Mouse (Mus musculus) spleen, adult 2 months (tissue): ENCODE data around the gene 5730596B20Rik.

Source experiments
- CTCF ChIP-seq: fragments of 200-500 bp; IDR thresholded peaks from 2 replicates; pipeline ENCODE4 v1.5.1; 2011; ENCODE audit warnings: mild to moderate bottlenecking, inconsistent platforms; ENCODE audit not compliant: insufficient read depth, insufficient read length, insufficient replicate concordance; ENCODE audit errors: extremely low read depth
- POLR2A ChIP-seq: fragments of 200-500 bp; IDR thresholded peaks from 2 replicates; pipeline ENCODE4 v1.6.1; 2011; ENCODE audit warnings: low read depth, low read length, inconsistent platforms

DNA sequence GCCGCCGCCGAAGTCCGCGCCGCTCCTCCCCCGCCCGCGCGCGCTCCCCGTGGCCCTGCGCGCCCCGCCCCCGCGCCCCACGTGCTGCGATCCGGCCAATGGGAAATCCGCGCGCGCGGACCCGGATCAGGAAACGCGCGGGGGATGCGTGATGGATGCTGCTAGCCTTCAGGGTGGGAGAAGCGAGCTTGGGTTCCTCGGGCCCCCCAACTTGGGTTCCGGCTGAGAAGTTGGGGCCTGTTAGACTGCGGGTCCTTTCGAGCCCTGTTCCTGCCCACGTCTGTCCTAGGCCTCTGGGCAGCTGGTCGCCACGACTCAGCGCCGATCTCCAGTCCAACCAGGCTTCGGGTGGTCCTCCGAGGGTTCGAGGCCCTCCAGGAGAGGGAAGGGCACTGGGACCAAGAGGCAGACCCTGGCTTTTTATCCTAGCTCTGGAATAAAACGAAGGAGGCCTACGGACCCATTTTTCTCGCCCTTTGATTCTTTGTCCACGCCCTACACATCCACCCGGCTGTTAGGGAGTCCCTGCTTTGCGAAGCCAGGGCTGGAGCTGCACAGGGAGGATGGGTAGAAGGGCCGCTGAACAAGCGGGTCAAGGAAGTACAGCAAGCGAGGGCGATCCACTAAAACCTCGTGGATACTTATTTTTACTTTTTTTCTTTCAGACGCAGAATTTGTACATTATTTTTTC is 14.7 kb downstream of the 5730596B20Rik start:
- TF ChIP-seq CTCF: no peak
- peak; percentile 73 for TF ChIP-seq POLR2A
